Mouse (Mus musculus): ENCODE measurements around the gene Fam227b.

Gene Fam227b

GRCm38 (mm10) chr2:126061037-126061773 lies 90.6 kb downstream of the Fam227b start:
- DNase-seq (ENCODE audit: inconsistent ontology term) = no peak

- no peak for DNase-seq (ENCODE audit: inconsistent ontology term)
Observed at GRCm38 (mm10) chr2:126060595-126060994, 91.2 kb downstream of the Fam227b start.

- DNase-seq (ENCODE audit: inconsistent ontology term) = no peak
Observed at GRCm38 (mm10) chr2:126053657-126054056, 98.1 kb downstream of the Fam227b start.

GRCm38 (mm10) chr2:126052749-126053557 lies 98.9 kb downstream of the Fam227b start:
- no peak for DNase-seq (ENCODE audit: inconsistent ontology term)

GRCm38 (mm10) chr2:126045621-126046020 lies 106.2 kb downstream of the Fam227b start:
- DNase-seq (ENCODE audit: inconsistent ontology term) = no peak

- DNase-seq (ENCODE audit: inconsistent ontology term) = no peak
Observed at GRCm38 (mm10) chr2:126042674-126043073, 109.1 kb downstream of the Fam227b start.

- no peak for DNase-seq (ENCODE audit: inconsistent ontology term)
Observed at GRCm38 (mm10) chr2:126041237-126041636, 110.6 kb downstream of the Fam227b start.

GRCm38 (mm10) chr2:126040651-126041050 lies 111.2 kb downstream of the Fam227b start:
- no peak for DNase-seq (ENCODE audit: inconsistent ontology term)

- DNase-seq (ENCODE audit: inconsistent ontology term) = no peak
Observed at GRCm38 (mm10) chr2:126039414-126039891, 112.4 kb downstream of the Fam227b start.

- no peak for DNase-seq (ENCODE audit: inconsistent ontology term)
Observed at GRCm38 (mm10) chr2:126038221-126039000, 113.4 kb downstream of the Fam227b start.

- no peak for DNase-seq (ENCODE audit: inconsistent ontology term)
Observed at GRCm38 (mm10) chr2:126036121-126036520, 115.7 kb downstream of the Fam227b start.

- DNase-seq (ENCODE audit: inconsistent ontology term) = no peak
Observed at GRCm38 (mm10) chr2:126035013-126035770, 116.6 kb downstream of the Fam227b start.

GRCm38 (mm10) chr2:126034379-126035005 lies 117.3 kb downstream of the Fam227b start, which contains the start of gene Fgf7:
Gene Fgf7 (plus strand): TSS chr2:126034658.
- no peak for DNase-seq (ENCODE audit: inconsistent ontology term)

GRCm38 (mm10) chr2:126033114-126033972 lies 118.5 kb downstream of the Fam227b start:
- no peak for DNase-seq (ENCODE audit: inconsistent ontology term)

GRCm38 (mm10) chr2:126031186-126031900 lies 120.5 kb downstream of the Fam227b start:
- peak; percentile 56 for DNase-seq (ENCODE audit: inconsistent ontology term)

- DNase-seq (ENCODE audit: inconsistent ontology term) = no peak
Observed at GRCm38 (mm10) chr2:126015763-126016473, 135.9 kb downstream of the Fam227b start.

GRCm38 (mm10) chr2:126014989-126015710 lies 136.7 kb downstream of the Fam227b start:
- DNase-seq (ENCODE audit: inconsistent ontology term) = no peak

GRCm38 (mm10) chr2:126006742-126007141 lies 145.1 kb downstream of the Fam227b start:
- no peak for DNase-seq (ENCODE audit: inconsistent ontology term)
